In the genomic region with DNA sequence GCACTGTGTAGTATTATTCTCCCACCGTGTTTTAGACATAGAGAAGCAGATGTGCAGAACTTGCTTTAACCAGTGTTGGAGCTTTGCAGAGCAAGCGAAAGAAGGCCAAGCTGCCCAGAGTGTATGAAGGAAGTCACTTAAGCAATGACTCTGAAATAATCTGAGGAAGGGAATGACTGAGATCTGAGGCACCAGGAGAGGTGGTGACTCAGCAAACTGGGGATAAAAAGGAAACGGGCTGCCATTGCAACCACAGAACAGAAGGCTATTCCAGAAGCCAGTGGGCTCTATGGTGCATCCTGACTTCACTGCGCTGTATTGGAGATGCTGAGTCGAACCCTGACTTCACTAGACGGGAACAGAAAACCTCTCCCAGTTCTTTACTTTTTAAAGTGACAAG, we compare ENCODE assay signal across 25 mouse cellular contexts. TPM values are rescaled to one million over a fixed set of nuclear protein-coding genes. Genes with fewer than 3 reads are reported as not detected.
DNase-seq lines count a peak whose midpoint lies in the region; ATAC-seq and TF ChIP-seq lines count a peak whose summit lies in the region.
"Had no signal": no experiment of that assay in that cellular context is flagged by ENCODE, and none has a peak within 500 bp of the region (broad histone marks: within the 10 kb centered on the region; RNA-seq: fewer than 3 reads in every experiment).

No protein-coding gene starts in this region.

- H3K9ac ChIP-seq in forebrain, embryonic 14.5 days (ENCODE audit: low read length): no peak overlapping the region
- H3K9ac ChIP-seq: embryonic facial prominence, embryonic 15.5 days; heart, embryonic 13.5 days; hindbrain, embryonic 12.5 days had no signal

- no peaks in the 10 kb centered on the region for H3K79me2 ChIP-seq in macrophage (ENCODE audit: inconsistent target)

- H3K4me1 ChIP-seq in kidney, adult 2 months (ENCODE audit: control insufficient read depth, insufficient read depth, low read length): peaks cover 25% of the 10 kb centered on the region
- H3K4me1 ChIP-seq in bone marrow macrophage, adult 2 months (ENCODE audit: control insufficient read depth, insufficient read depth, low read length): peaks cover 10% of the 10 kb centered on the region
- no peaks in the 10 kb centered on the region for H3K4me1 ChIP-seq in forebrain, embryonic 14.5 days (ENCODE audit: control insufficient read depth, insufficient read depth, low read length)
- H3K4me1 ChIP-seq in limb, embryonic 10.5 days: no peaks in the 10 kb centered on the region
- H3K4me1 ChIP-seq: embryonic facial prominence, embryonic 15.5 days; heart, embryonic 13.5 days had no signal

- WGBS in kidney, adult 2 months: 38% methylated on average over 6 of the region's 6 CpGs
- 15% methylated on average over 6 of the region's 6 CpGs for WGBS in macrophage (ENCODE audit: missing documents)
- 66% methylated on average over 6 of the region's 6 CpGs for WGBS in forebrain, embryonic 14.5 days
- WGBS in limb, embryonic 10.5 days: 70% methylated on average over 6 of the region's 6 CpGs

- H3K4me2 ChIP-seq in forebrain, embryonic 14.5 days (ENCODE audit: low read length): no peak overlapping the region
- H3K4me2 ChIP-seq: embryonic facial prominence, embryonic 15.5 days; heart, embryonic 13.5 days; hindbrain, embryonic 12.5 days had no signal

- H3K27me3 ChIP-seq in kidney, adult 2 months (replicated peaks; ENCODE audit: control insufficient read depth, insufficient read depth, low read length): no peaks in the 10 kb centered on the region
- H3K27me3 ChIP-seq in forebrain, embryonic 14.5 days (replicated peaks; ENCODE audit: control insufficient read depth, insufficient read depth, low read length): no peaks in the 10 kb centered on the region
- no peaks in the 10 kb centered on the region for H3K27me3 ChIP-seq in limb, embryonic 10.5 days (ENCODE audit: low read depth, poor library complexity, severe bottlenecking)
- H3K27me3 ChIP-seq: CH12.LX; embryonic facial prominence, embryonic 15.5 days; heart, embryonic 13.5 days; hindbrain, embryonic 12.5 days; Patski had no signal

- DNase-seq in kidney, adult 2 months: no peak
- no peak for DNase-seq in kidney, adult 9 months
- no peak for DNase-seq in urinary bladder, postnatal 25 days (ENCODE audit: low spot score)
- no peak for DNase-seq in forebrain, embryonic 14.5 days (ENCODE audit: low spot score)
- no peak for DNase-seq in limb, embryonic 10.5 days (ENCODE audit: low spot score)
- DNase-seq: adrenal gland, postnatal 14 days; cerebellum, adult 2 months; cerebellum, postnatal 10 days; embryo, embryonic 11 days; gastrocnemius, adult 2 months; gastrocnemius, postnatal 25 days; heart, postnatal 36 days had no signal

- no peak for ATAC-seq in forebrain, embryonic 14.5 days
- ATAC-seq: activated CD4-positive, CD25-positive, alpha-beta regulatory T cell, adult 4 months; forebrain, embryonic 16.5 days; hindbrain, embryonic 16.5 days; inflammation-experienced regulatory T-cells, adult 6 months; Patski had no signal

- H3K4me3 ChIP-seq in kidney, adult 2 months (ENCODE audit: insufficient read depth, low read depth, low read length): no peak overlapping the region
- H3K4me3 ChIP-seq in bone marrow macrophage, adult 2 months (ENCODE audit: insufficient read depth, low read length): no peak overlapping the region
- H3K4me3 ChIP-seq in macrophage (ENCODE audit: inconsistent target): no peak overlapping the region
- H3K4me3 ChIP-seq in forebrain, embryonic 14.5 days (ENCODE audit: low read depth, low read length): no peak overlapping the region
- no peak overlapping the region for H3K4me3 ChIP-seq in limb, embryonic 10.5 days
- H3K4me3 ChIP-seq: embryonic facial prominence, embryonic 15.5 days; erythroblast, embryonic 14.5 days; gastrocnemius, adult 2 months; heart, embryonic 13.5 days; hindbrain, embryonic 12.5 days had no signal

- peaks cover 1% of the 10 kb centered on the region; the same call in 1 of the 2 replicates for H3K36me3 ChIP-seq in kidney, adult 2 months (ENCODE audit: control insufficient read depth, insufficient read depth, low read length)
- H3K36me3 ChIP-seq in macrophage (ENCODE audit: inconsistent target): no peaks in the 10 kb centered on the region
- no peaks in the 10 kb centered on the region for H3K36me3 ChIP-seq in forebrain, embryonic 14.5 days (ENCODE audit: control insufficient read depth, insufficient read depth, low read length)
- no peaks in the 10 kb centered on the region for H3K36me3 ChIP-seq in limb, embryonic 10.5 days
- H3K36me3 ChIP-seq: embryonic facial prominence, embryonic 15.5 days; G1E; heart, embryonic 13.5 days; hindbrain, embryonic 12.5 days had no signal

- H3K27ac ChIP-seq in kidney, adult 2 months (ENCODE audit: insufficient read depth, low read depth, low read length): peak overlapping the region; percentile 6; the same call in 1 of the 2 replicates
- H3K27ac ChIP-seq in bone marrow macrophage, adult 2 months (ENCODE audit: insufficient read depth, low read depth, low read length): peak overlapping the region; percentile 29
- peak overlapping the region; percentile 17; the same call in 1 of the 2 replicates for H3K27ac ChIP-seq in macrophage
- no peak overlapping the region for H3K27ac ChIP-seq in forebrain, embryonic 14.5 days (ENCODE audit: low read depth, low read length)
- H3K27ac ChIP-seq in limb, embryonic 10.5 days: no peak overlapping the region
- H3K27ac ChIP-seq: embryonic facial prominence, embryonic 15.5 days; gastrocnemius, adult 2 months; heart, embryonic 13.5 days; hindbrain, embryonic 12.5 days had no signal

- no peak for TF ChIP-seq CTCF in kidney, adult 2 months (conservative IDR thresholded peaks at IDR 0.05; ENCODE audit: insufficient read depth, insufficient read length, low read depth, low read length)
- TF ChIP-seq CTCF in bone marrow macrophage, adult 2 months (IDR thresholded peaks at IDR 0.05; ENCODE audit: low read depth, low read length): no peak

- H3K9me3 ChIP-seq in forebrain, embryonic 14.5 days (replicated peaks; ENCODE audit: control insufficient read depth, low read length): no peaks in the 10 kb centered on the region
- H3K9me3 ChIP-seq in limb, embryonic 10.5 days (replicated peaks): no peaks in the 10 kb centered on the region
- H3K9me3 ChIP-seq: embryonic facial prominence, embryonic 15.5 days; G1E; heart, embryonic 13.5 days; hindbrain, embryonic 12.5 days had no signal

- TF ChIP-seq POLR2A in kidney, adult 2 months (IDR thresholded peaks at IDR 0.05; ENCODE audit: low read depth, low read length): no peak
- no peak for TF ChIP-seq POLR2A in bone marrow macrophage, adult 2 months (IDR thresholded peaks at IDR 0.05; ENCODE audit: borderline replicate concordance, low read depth, low read length)

RNA-seq across cellular contexts. Expression of gene Lrp2, which starts 10.9 kb away (rescaled TPM):
- polyA plus RNA-seq in kidney, adult 2 months (2012; rRNA removed): 283 and 389 TPM in 2 replicates
- not detected in 2 replicates for polyA plus RNA-seq in bone marrow macrophage, adult 2 months (2012; ENCODE audit: insufficient read depth, insufficient read length, missing spikeins)
- total RNA-seq in macrophage (2018; cell fraction: chromatin; rRNA removed): under 1 TPM in 1 of 26 experiments, not detected in 25; 0.09 TPM
- under 1 TPM in 3 of 26 experiments, not detected in 23; under 0.01 TPM for total RNA-seq in macrophage (2018; cell fraction: cytosol; rRNA removed)
- under 1 TPM in 1 of 26 experiments, not detected in 25; 0.10 TPM for total RNA-seq in macrophage (2018; cell fraction: nucleus; rRNA removed)
- not detected in 3 replicates for polyA plus RNA-seq in macrophage (2018)
- 0.66 and 0.74 TPM in 2 replicates for polyA plus RNA-seq in forebrain, embryonic 14.5 days (2014; fragmentation: Nextera tagmentation; extraction: Ambion mirVana)
- polyA plus RNA-seq in limb, embryonic 10.5 days (2016; fragmentation: Nextera tagmentation; extraction: Ambion mirVana): 0.15 and 0.18 TPM in 2 replicates
- total RNA-seq: gastrocnemius, adult 2 months; gastrocnemius, postnatal 25 days had no signal
- polyA plus RNA-seq: erythroblast, embryonic 14.5 days; G1E; inflammation-experienced regulatory T-cells, adult 6 months had no signal

Comparison
In these comparisons a context has a peak if more than half of its experiments do, and no peak if none do; other contexts are left out.
1. H3K27ac ChIP-seq: peak in kidney, adult 2 months (single experiment), bone marrow macrophage, adult 2 months (single experiment) and macrophage (single experiment); none in forebrain, embryonic 14.5 days (single experiment) and limb, embryonic 10.5 days (single experiment).
2. RNA of gene Lrp2, which starts 10.9 kb away (polyA plus RNA-seq): 283 to 389 TPM in kidney, adult 2 months; 0.66 to 0.74 TPM in forebrain, embryonic 14.5 days, not detected in bone marrow macrophage, adult 2 months, 0.15 to 0.18 TPM in limb, embryonic 10.5 days and not detected in macrophage; every median in the first group is over 100 times any median in the second.